Mouse (Mus musculus): ENCODE measurements around the gene Dclk2. TPM values are rescaled to one million over a fixed set of nuclear protein-coding genes. Genes with fewer than 3 reads are reported as not detected.

Gene Dclk2
- total RNA-seq, 4 experiments from 2014 or later, result 90.2 to 108 (median 99.6) TPM

GRCm38 (mm10) chr3:86800841-86801240 lies 119.8 kb downstream of the Dclk2 start:
- DNase-seq (ENCODE audit: low spot score in 2 of 2), result no peak

GRCm38 (mm10) chr3:86799041-86799440 lies 121.6 kb downstream of the Dclk2 start:
- no peak for DNase-seq (ENCODE audit: low spot score in 2 of 2)

GRCm38 (mm10) chr3:86797871-86798460 lies 122.7 kb downstream of the Dclk2 start:
- DNase-seq (ENCODE audit: low spot score in 2 of 2), result no peak

GRCm38 (mm10) chr3:86796716-86797115 lies 123.9 kb downstream of the Dclk2 start:
- DNase-seq (ENCODE audit: low spot score in 2 of 2), result no peak

- DNase-seq (ENCODE audit: low spot score in 2 of 2), result no peak
Measured at GRCm38 (mm10) chr3:86793720-86794191, 126.9 kb downstream of the Dclk2 start.

- DNase-seq (ENCODE audit: low spot score in 2 of 2), result no peak
Measured at GRCm38 (mm10) chr3:86793264-86793663, 127.4 kb downstream of the Dclk2 start.

GRCm38 (mm10) chr3:86789752-86790151 lies 130.9 kb downstream of the Dclk2 start:
- peak in 1 of 2 experiments; percentile 7 for DNase-seq (ENCODE audit: low spot score in 2 of 2)

GRCm38 (mm10) chr3:86788711-86789110 lies 131.9 kb downstream of the Dclk2 start:
- peak in 1 of 2 experiments; percentile 69 for DNase-seq (ENCODE audit: low spot score in 2 of 2)

- DNase-seq (ENCODE audit: low spot score in 2 of 2), result peak in 1 of 2 experiments; percentile 9
Measured at GRCm38 (mm10) chr3:86787423-86788123, 133.1 kb downstream of the Dclk2 start.

- peak; percentile 76 to 82 for DNase-seq (ENCODE audit: low spot score in 2 of 2)
Measured at GRCm38 (mm10) chr3:86786845-86787351, 133.8 kb downstream of the Dclk2 start.

- DNase-seq (ENCODE audit: low spot score in 2 of 2), result no peak
Measured at GRCm38 (mm10) chr3:86786280-86786679, 134.4 kb downstream of the Dclk2 start.

GRCm38 (mm10) chr3:86784930-86785329 lies 135.7 kb downstream of the Dclk2 start:
- no peak for DNase-seq (ENCODE audit: low spot score in 2 of 2)

- DNase-seq (ENCODE audit: low spot score in 2 of 2), result no peak
Measured at GRCm38 (mm10) chr3:86784051-86784450, 136.6 kb downstream of the Dclk2 start.

- DNase-seq (ENCODE audit: low spot score in 2 of 2), result no peak
Measured at GRCm38 (mm10) chr3:86779704-86780103, 140.9 kb downstream of the Dclk2 start.

- DNase-seq (ENCODE audit: low spot score in 2 of 2), result no peak
Measured at GRCm38 (mm10) chr3:86775444-86775828, 145.2 kb downstream of the Dclk2 start.

GRCm38 (mm10) chr3:86774566-86775443 lies 145.8 kb downstream of the Dclk2 start:
- DNase-seq (ENCODE audit: low spot score in 2 of 2), result no peak

- no peak for DNase-seq (ENCODE audit: low spot score in 2 of 2)
Measured at GRCm38 (mm10) chr3:86768969-86769368, 151.7 kb downstream of the Dclk2 start.

- no peak for DNase-seq (ENCODE audit: low spot score in 2 of 2)
Measured at GRCm38 (mm10) chr3:86768553-86768952, 152.1 kb downstream of the Dclk2 start.

- no peak for DNase-seq (ENCODE audit: low spot score in 2 of 2)
Measured at GRCm38 (mm10) chr3:86762456-86762855, 158.2 kb downstream of the Dclk2 start.

- DNase-seq (ENCODE audit: low spot score in 2 of 2), result no peak
Measured at GRCm38 (mm10) chr3:86762036-86762415, 158.6 kb downstream of the Dclk2 start.

GRCm38 (mm10) chr3:86761095-86762035 lies 159.3 kb downstream of the Dclk2 start:
- DNase-seq (ENCODE audit: low spot score in 2 of 2), result peak; percentile 67 to 79
